ENCODE assay signal across 24 mouse cellular contexts in genomic region chr10:12673309-12673708, GRCm38 (mm10).
DNase-seq lines count a peak whose midpoint lies in the region; ATAC-seq and TF ChIP-seq lines count a peak whose summit lies in the region.
"Had no signal": no experiment of that assay in that cellular context is flagged by ENCODE, and none has a peak within 500 bp of the region (broad histone marks: within the 10 kb centered on the region; RNA-seq: fewer than 3 reads in every experiment).

No protein-coding gene starts in this region.

- no peak for ATAC-seq in heart, embryonic 12.5 days (ENCODE audit: insufficient number of reproducible peaks, low FRiP score)
- peak; percentile 46; the same call in 1 of the 2 replicates for ATAC-seq in lung, embryonic 15.5 days (ENCODE audit: borderline replicate concordance, extremely low read depth, low FRiP score, low TSS enrichment)
- ATAC-seq in lung, postnatal 0 days, result peak; percentile 26; the same call in 1 of the 2 replicates
- ATAC-seq: activated CD4-positive, CD25-positive, alpha-beta regulatory T cell, adult 4 months; CD4-positive, CD25-positive, alpha-beta regulatory T cell, adult 4 months; forebrain, embryonic 13.5 days; forebrain, embryonic 15.5 days; Patski had no signal

- H3K36me3 ChIP-seq in heart, embryonic 12.5 days, result peaks cover 42% of the 10 kb centered on the region
- peaks cover 13% of the 10 kb centered on the region for H3K36me3 ChIP-seq in lung, embryonic 15.5 days
- H3K36me3 ChIP-seq in lung, postnatal 0 days (ENCODE audit: insufficient read depth, low read length), result peaks cover 10% of the 10 kb centered on the region; the same call in 1 of the 2 replicates
- H3K36me3 ChIP-seq: forebrain, embryonic 15.5 days had no signal

- H3K27me3 ChIP-seq in heart, embryonic 12.5 days (replicated peaks), result no peaks in the 10 kb centered on the region
- H3K27me3 ChIP-seq in lung, embryonic 15.5 days, result no peaks in the 10 kb centered on the region
- no peaks in the 10 kb centered on the region for H3K27me3 ChIP-seq in lung, postnatal 0 days (replicated peaks; ENCODE audit: insufficient read depth, low read length)
- H3K27me3 ChIP-seq: CH12.LX; embryonic facial prominence, embryonic 12.5 days; forebrain, embryonic 13.5 days; forebrain, embryonic 15.5 days; Patski had no signal

- DNase-seq in heart, adult 11 months, result peak; percentile 61
- DNase-seq in lung, postnatal 4 days, result no peak
- peak; percentile 55 for DNase-seq in lung, postnatal 0 days (ENCODE audit: low spot score)
- DNase-seq in lung, postnatal 14 days, result no peak
- DNase-seq: adrenal gland, adult 8-10 months; adrenal gland, postnatal 14 days; adrenal gland, postnatal 36 days; B cell, adult 2 months; cerebellum, adult 11-12 months; cerebellum, adult 2 months; cerebellum, adult 9-10 months; cerebellum, postnatal 10 days; cerebellum, postnatal 25 days had no signal

- H3K9ac ChIP-seq in heart, embryonic 12.5 days, result no peak overlapping the region
- no peak overlapping the region for H3K9ac ChIP-seq in lung, embryonic 15.5 days
- H3K9ac ChIP-seq in lung, postnatal 0 days (replicated peaks; ENCODE audit: low read depth), result no peak overlapping the region
- H3K9ac ChIP-seq: embryonic facial prominence, embryonic 12.5 days; forebrain, embryonic 13.5 days; forebrain, embryonic 15.5 days had no signal

- no peak overlapping the region for H3K4me2 ChIP-seq in heart, embryonic 12.5 days
- no peak overlapping the region for H3K4me2 ChIP-seq in lung, embryonic 15.5 days
- no peak overlapping the region for H3K4me2 ChIP-seq in lung, postnatal 0 days (replicated peaks; ENCODE audit: low read depth, low read length)
- H3K4me2 ChIP-seq: embryonic facial prominence, embryonic 12.5 days; forebrain, embryonic 13.5 days; forebrain, embryonic 15.5 days had no signal

- no peak for TF ChIP-seq EP300 in lung, postnatal 0 days (IDR thresholded peaks at IDR 0.05)

- 84% methylated on average over 5 of the region's 5 CpGs for WGBS in heart, embryonic 12.5 days
- 55% methylated on average over 5 of the region's 5 CpGs for WGBS in lung, embryonic 15.5 days
- 53% methylated on average over 5 of the region's 5 CpGs for WGBS in lung, postnatal 0 days

- no peaks in the 10 kb centered on the region for H3K9me3 ChIP-seq in heart, embryonic 12.5 days (replicated peaks)
- H3K9me3 ChIP-seq in lung, embryonic 15.5 days, result no peaks in the 10 kb centered on the region
- H3K9me3 ChIP-seq in lung, postnatal 0 days (ENCODE audit: low read length), result no peaks in the 10 kb centered on the region
- H3K9me3 ChIP-seq: embryonic facial prominence, embryonic 10.5 days; embryonic facial prominence, embryonic 12.5 days; forebrain, embryonic 13.5 days; forebrain, embryonic 15.5 days; G1E had no signal

- no peak for TF ChIP-seq CTCF in lung, postnatal 0 days (IDR thresholded peaks at IDR 0.05)

- no peak overlapping the region for H3K27ac ChIP-seq in heart, embryonic 12.5 days (ENCODE audit: poor library complexity, severe bottlenecking)
- H3K27ac ChIP-seq in lung, embryonic 15.5 days, result peak overlapping the region; percentile 55; the same call in 1 of the 2 replicates
- no peak overlapping the region for H3K27ac ChIP-seq in lung, postnatal 0 days (ENCODE audit: low read length)
- H3K27ac ChIP-seq: embryonic facial prominence, embryonic 10.5 days; embryonic facial prominence, embryonic 12.5 days; forebrain, embryonic 13.5 days; forebrain, embryonic 15.5 days had no signal

- H3K4me1 ChIP-seq in heart, embryonic 12.5 days (replicated peaks), result no peaks in the 10 kb centered on the region
- no peaks in the 10 kb centered on the region for H3K4me1 ChIP-seq in lung, embryonic 15.5 days
- H3K4me1 ChIP-seq in lung, postnatal 0 days (ENCODE audit: insufficient read depth, low read depth, low read length), result no peaks in the 10 kb centered on the region
- H3K4me1 ChIP-seq: embryonic facial prominence, embryonic 10.5 days; embryonic facial prominence, embryonic 12.5 days; forebrain, embryonic 13.5 days; forebrain, embryonic 15.5 days had no signal

- no peak overlapping the region for H3K4me3 ChIP-seq in heart, embryonic 12.5 days
- H3K4me3 ChIP-seq in lung, embryonic 15.5 days, result no peak overlapping the region
- no peak overlapping the region for H3K4me3 ChIP-seq in lung, postnatal 0 days (ENCODE audit: low read depth, low read length)
- H3K4me3 ChIP-seq: embryonic facial prominence, embryonic 10.5 days; embryonic facial prominence, embryonic 12.5 days; forebrain, embryonic 13.5 days; forebrain, embryonic 15.5 days had no signal

Comparison
In these comparisons a context has a peak if more than half of its experiments do, and no peak if none do; other contexts are left out.
1. DNase-seq: peak in heart, adult 11 months (single experiment) and lung, postnatal 0 days (single experiment); none in lung, postnatal 4 days (0 of 2) and lung, postnatal 14 days (single experiment).